Mouse (Mus musculus) ES-E14 (cell line): ENCODE measurements around the gene Galm.

Source experiments
- CHD2 ChIP-seq: IDR thresholded peaks from 2 replicates; pipeline ENCODE4 v1.6.1; 2014; ENCODE audit warnings: mild to moderate bottlenecking, low read depth, low read length, inconsistent platforms
- HCFC1 ChIP-seq: IDR thresholded peaks from 2 replicates; pipeline ENCODE4 v1.6.1; 2012; ENCODE audit warnings: low read length, inconsistent platforms, borderline replicate concordance; ENCODE audit not compliant: insufficient read depth
- MAFK ChIP-seq: IDR thresholded peaks from 2 replicates; pipeline ENCODE4 v1.6.1; 2014; ENCODE audit warnings: mild to moderate bottlenecking, low read depth, low read length, inconsistent platforms; ENCODE audit not compliant: insufficient read depth
- ZC3H11A ChIP-seq: IDR thresholded peaks from 2 replicates; pipeline ENCODE4 v1.6.1; 2012; ENCODE audit warnings: low read depth, mild to moderate bottlenecking, inconsistent platforms, low read length, borderline replicate concordance
- ZNF384 ChIP-seq: IDR thresholded peaks from 2 replicates; pipeline ENCODE4 v1.6.1; 2012; ENCODE audit warnings: low read depth, low read length, inconsistent platforms

DNA sequence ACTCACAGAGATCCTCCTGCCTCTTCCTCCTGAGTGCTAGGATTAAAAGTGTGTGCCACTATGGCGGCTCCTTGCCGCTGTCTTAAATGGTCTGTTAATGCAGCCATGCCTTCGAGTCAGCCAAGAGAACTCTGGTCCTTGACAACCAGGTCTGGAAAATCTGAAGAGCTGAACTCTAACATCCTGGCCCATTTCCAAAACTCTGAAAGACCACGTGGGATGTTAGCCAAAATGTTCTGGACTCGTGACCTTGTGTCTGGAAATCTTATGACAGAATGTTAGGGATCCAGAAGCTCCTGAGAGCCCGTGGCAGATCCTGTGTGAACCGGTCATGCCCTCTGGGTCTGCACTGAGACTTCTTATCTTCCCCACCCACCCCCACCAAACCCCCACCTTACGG lies 36.7 kb downstream of the Galm start:
- TF ChIP-seq HCFC1 (no peak), ZNF384 (no peak), ZC3H11A (no peak), MAFK (no peak), CHD2 (no peak)
